Mouse (Mus musculus): ENCODE measurements around the gene Creb1.
"Not testable (repeated sequence)": the region's sequence is repeated elsewhere in the genome, so short reads cannot be mapped to it uniquely, and the experiment has no call there.

Creb1 gene

DNA sequence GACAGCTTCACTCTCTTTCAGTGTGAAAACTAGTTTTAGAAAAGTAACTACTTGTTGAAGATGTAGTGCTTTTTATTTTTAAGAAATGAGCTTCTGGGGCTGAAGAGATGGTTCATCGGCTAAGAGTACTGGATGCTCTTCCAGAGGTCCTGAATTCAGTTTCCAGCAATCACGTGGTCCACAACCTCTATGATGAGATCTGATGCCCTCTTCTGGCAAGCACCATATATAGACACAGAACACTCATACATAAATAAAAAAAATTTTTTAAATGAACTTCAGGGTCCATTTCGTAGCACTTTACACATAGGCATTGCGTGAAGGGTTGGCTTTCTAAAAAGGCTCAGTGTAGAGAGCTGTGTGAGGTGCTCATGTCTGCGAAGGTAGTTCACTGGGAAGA lies 11.3 kb downstream of the Creb1 start:
- DNase-seq, result no peak

DNA sequence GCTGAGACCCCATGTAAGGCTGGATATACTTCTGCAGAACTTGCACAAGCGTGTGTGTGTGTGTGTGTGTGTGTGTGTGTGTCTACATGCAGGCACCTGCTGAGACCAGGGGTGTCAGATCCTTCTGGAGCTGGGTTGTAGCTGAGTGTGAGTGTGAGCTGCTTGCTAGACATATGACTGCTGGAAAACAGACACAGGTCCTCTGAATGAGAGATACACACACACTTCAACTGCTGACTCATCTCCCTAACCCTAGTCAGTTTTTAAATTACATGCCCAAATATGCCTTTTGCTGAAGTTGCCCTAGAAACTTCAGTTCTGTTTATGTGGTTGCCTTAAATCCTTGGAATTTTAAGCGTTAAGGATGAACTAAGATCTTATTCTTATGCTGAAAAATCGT lies 13.6 kb downstream of the Creb1 start:
- no peak for DNase-seq

GRCm38 (mm10) chr1:64549380-64549779 lies 16.9 kb downstream of the Creb1 start:
- DNase-seq, result no peak

GRCm38 (mm10) chr1:64551908-64552307 lies 19.5 kb downstream of the Creb1 start:
- no peak for DNase-seq

DNA sequence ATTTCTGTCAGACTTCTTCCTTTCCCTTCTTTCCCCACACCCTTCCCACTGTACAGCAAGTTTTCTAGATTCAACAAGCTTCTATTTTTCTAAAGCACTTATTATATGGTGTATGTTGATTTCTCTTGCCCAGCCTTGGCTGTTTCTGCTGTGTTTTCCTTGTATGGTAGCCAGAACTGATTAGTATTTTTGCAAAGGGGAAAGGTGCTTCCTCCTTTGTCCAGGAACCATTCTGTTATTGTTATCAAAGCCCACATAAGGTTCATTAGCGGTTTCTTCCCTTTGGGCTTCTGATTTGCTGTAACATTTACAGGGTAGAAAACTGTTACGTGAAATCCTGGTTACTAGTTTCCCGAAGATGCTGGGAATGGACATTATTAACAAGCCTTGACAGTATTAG lies 27.7 kb downstream of the Creb1 start:
- DNase-seq, result no peak

- no peak for DNase-seq
Observed at GRCm38 (mm10) chr1:64568206-64568605, 35.8 kb downstream of the Creb1 start.

- no peak for DNase-seq
Observed at GRCm38 (mm10) chr1:64576022-64576421, 43.6 kb downstream of the Creb1 start.

DNA sequence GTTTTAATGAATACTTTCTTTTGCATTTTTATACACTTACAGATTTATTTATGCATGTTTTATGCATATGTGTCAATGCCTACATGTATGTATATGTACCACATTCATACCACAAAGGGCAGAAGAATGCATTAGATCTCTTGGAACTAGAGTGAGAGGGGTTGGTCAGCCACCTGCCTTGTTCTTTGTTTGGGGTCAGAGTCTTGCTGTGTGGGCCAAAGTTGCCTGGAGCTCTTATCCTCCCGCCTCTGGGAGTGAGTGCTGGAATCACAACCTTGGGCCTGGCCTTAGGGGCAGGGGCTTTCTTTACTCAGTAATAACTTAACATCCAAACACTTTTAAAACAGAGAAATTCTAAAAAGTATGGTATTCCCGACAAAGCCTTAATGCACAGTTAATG lies 44.3 kb downstream of the Creb1 start:
- no peak for DNase-seq

DNA sequence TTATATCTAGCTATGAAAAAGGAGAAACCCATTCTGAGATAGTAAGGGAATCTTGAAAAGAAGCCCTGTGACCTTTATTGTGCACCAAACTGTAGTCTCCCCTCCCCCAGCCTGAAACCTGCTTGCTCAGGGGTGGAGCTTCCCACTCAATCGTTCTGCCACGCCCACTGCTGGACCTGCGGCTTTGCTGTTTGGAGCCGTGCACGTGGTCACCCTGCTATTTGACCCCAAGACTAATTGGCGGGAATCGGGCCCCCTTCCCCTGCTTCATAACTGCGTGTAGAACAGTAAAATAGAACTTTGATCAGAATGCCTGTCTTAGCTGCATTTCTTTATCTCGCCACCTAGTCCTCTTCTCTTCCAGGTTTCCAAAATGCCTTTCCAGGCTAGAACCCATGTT lies 45.5 kb downstream of the Creb1 start:
- not testable (repeated sequence) for DNase-seq

GRCm38 (mm10) chr1:64578801-64579200 lies 46.4 kb downstream of the Creb1 start:
- DNase-seq, result no peak

GRCm38 (mm10) chr1:64598926-64599325 lies 66.5 kb downstream of the Creb1 start:
- no peak for DNase-seq

GRCm38 (mm10) chr1:64600413-64601077 lies 68.1 kb downstream of the Creb1 start:
- DNase-seq, result no peak

- DNase-seq, result no peak
Observed at GRCm38 (mm10) chr1:64601242-64601842, 68.9 kb downstream of the Creb1 start.

GRCm38 (mm10) chr1:64603381-64603780 lies 70.9 kb downstream of the Creb1 start:
- no peak for DNase-seq

- DNase-seq, result no peak
Observed at GRCm38 (mm10) chr1:64609145-64609544, 76.7 kb downstream of the Creb1 start.

DNA sequence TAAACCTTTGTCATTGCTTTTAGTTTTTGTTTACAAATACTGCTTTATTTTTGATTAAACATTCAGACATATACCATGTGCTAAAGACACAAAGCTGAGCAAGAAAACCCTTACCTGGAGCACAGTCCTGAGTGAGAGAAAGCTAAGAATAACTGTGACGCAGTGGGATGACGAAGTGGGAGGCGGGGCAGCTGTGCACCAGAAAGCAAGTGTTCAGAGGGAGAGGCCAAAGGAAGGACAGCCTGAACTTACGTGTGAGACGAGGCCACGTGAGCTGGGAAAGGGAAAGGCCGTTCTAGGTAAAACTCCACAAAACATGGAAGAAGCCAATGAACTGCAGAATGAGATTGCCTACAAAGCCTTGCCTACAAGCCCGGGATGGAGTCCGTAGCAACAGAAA lies 77.5 kb downstream of the Creb1 start:
- no peak for DNase-seq

DNA sequence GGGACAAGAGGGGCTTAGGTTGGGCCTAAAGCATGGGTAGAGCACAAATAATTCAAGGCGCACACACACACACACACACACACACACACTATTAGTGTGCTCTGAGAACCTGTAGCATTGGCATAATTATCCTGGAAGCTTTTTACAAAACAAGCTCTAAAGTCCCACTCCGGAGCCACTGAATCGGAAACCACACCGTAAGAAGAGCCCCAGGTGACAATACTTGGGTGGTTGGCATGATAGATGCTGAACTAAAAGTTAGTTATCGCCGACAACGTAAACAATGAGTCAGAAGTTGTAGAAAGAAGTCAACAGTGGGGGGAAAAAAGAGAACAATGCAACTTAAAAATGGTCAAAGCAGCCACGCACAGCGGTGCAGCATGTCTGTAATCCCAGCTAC lies 81.9 kb downstream of the Creb1 start:
- DNase-seq, result no peak

DNA sequence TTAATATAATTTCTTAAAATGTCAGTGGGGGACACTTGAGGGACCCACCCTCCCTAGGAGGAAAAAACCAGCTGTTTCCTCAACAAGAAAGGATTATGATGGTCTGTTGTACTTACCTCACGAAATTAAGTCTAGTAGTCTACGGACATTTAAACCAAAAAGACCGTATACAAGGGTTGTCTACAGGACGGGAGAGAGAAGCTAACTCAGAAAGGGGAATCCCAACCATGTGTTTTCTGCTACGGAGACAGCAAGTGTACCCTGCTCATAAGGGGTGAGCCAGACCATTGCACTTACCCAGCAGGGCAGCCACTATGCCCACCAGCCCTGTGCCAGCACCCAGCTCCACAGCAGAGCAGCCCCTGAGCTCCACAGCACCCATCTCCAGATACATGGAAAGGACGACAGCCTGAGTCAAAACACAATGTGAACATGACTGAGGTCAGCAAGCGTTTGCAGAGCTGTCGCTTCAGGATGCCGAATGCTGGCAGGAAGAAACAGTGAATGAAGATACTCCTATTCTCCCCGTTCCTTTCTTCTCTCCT lies 82.4 kb downstream of the Creb1 start:
- DNase-seq, result no peak

- no peak for DNase-seq
Observed at GRCm38 (mm10) chr1:64615531-64615991, 83.1 kb downstream of the Creb1 start.

GRCm38 (mm10) chr1:64616076-64616475 lies 83.6 kb downstream of the Creb1 start:
- no peak for DNase-seq

GRCm38 (mm10) chr1:64616531-64616880 lies 84.1 kb downstream of the Creb1 start:
- no peak for DNase-seq

DNA sequence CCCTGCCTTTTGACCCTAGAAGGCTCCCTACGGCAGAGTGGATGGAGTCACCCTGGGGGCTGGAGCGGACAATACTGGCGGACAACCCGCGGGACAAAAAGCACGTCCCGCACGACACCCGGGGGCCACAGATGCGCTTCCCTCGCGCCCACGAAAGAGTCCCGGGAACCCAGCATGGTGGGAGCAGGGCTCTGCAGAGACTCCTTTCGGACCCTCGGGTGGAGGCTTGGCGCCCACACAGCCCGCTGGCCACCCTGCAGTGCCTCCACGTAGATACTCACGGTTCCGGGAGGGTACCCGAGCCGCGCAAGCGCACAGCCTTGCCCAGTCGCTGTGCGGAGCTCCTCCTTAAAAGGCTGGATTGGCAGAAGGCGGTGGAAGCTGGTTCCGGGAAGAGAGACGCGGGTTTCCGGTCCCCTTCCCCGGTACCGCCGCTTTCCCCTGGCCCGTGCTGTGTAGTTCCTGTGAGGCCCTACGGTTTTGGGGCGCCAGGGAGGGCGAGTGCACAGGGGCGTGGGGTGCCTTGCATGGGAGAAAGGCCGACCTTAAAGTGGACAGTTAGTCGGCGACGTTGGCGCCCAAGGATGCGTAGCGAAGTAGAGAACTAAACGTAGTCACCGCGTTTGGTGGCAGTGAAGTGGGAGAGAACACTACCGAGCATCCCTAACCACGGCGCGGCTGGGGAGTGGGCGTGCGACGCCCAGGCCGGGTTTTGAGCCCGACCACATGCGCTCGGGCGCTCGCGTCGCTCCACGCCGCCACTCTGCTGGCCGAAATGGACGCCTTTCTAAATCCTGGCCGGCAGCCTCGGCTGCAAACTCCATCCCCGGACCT lies 84.7 kb downstream of the Creb1 start, which contains the start of gene Mettl21a:
TSS of gene Mettl21a (minus strand) at position 362 of the 834 bp plus-strand sequence.
- DNase-seq, result peak; percentile 92 to 93

DNA sequence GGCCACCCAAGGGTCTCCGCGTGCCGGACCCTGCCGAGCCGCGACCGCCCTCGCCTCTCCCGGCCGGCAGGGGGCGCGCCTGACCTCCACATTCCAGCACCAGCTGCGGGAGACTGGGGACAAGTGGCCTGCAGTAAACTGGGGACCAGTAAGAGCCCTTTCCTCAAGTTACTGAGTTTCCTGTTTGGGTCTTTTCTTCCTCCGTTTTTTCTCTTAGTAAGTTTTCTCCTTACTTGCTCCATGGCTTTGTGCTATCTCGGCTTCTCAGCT lies 85.2 kb downstream of the Creb1 start:
- peak; percentile 72 to 83 for DNase-seq

DNA sequence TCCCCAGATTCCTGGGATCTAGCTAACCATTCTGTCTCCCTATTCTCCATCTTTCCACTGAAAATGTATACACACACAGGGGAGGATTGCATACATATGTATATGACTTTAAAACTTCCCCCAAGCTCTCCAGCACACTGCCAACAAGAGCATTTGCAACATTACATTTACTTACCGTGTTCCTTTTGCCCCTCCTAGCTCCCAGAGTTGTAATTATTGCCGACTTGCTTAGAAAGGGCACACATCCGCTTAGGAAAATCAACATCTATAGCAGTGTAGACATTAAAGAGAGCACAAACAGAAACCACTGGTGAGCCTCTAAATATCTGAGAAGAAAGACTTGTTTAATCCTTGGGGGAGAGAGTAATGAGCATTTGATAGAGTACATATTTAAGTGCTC lies 85.8 kb downstream of the Creb1 start:
- DNase-seq, result no peak
